Mouse (Mus musculus) R1 (cell line): ENCODE measurements around the gene Hoxd1.

Experiments used
- DNase-seq: peaks from one replicate; pipeline ENCODE4 v3.0.0-alpha.2; 2018; ENCODE audit warnings: low read depth, low spot score

Gene Hoxd1

GRCm38 (mm10) chr2:74732513-74733316, 30.1 kb upstream of the Hoxd1 start:
- DNase-seq, result no peak

- no peak for DNase-seq
Measured at GRCm38 (mm10) chr2:74733317-74733661, 29.5 kb upstream of the Hoxd1 start.

GRCm38 (mm10) chr2:74733765-74734164, 29.0 kb upstream of the Hoxd1 start:
- no peak for DNase-seq

GRCm38 (mm10) chr2:74734451-74734850, 28.3 kb upstream of the Hoxd1 start:
- DNase-seq, result no peak

GRCm38 (mm10) chr2:74734996-74735811, 27.6 kb upstream of the Hoxd1 start:
- DNase-seq, result no peak

GRCm38 (mm10) chr2:74735851-74736687, 26.7 kb upstream of the Hoxd1 start:
- no peak for DNase-seq

- no peak for DNase-seq
Measured at GRCm38 (mm10) chr2:74736688-74737577, 25.8 kb upstream of the Hoxd1 start.

GRCm38 (mm10) chr2:74737578-74738070, 25.2 kb upstream of the Hoxd1 start:
- no peak for DNase-seq

GRCm38 (mm10) chr2:74738623-74739475, 23.9 kb upstream of the Hoxd1 start:
- no peak for DNase-seq

GRCm38 (mm10) chr2:74739476-74739800, 23.3 kb upstream of the Hoxd1 start:
- no peak for DNase-seq

- no peak for DNase-seq
Measured at GRCm38 (mm10) chr2:74739869-74740268, 22.9 kb upstream of the Hoxd1 start.

GRCm38 (mm10) chr2:74740311-74741091, 22.3 kb upstream of the Hoxd1 start:
- DNase-seq, result no peak

GRCm38 (mm10) chr2:74741252-74741978, 21.4 kb upstream of the Hoxd1 start:
- no peak for DNase-seq

GRCm38 (mm10) chr2:74741979-74742277, 20.9 kb upstream of the Hoxd1 start:
- no peak for DNase-seq

GRCm38 (mm10) chr2:74745540-74746297, 17.1 kb upstream of the Hoxd1 start:
- DNase-seq, result no peak

GRCm38 (mm10) chr2:74746298-74746921, 16.4 kb upstream of the Hoxd1 start:
- no peak for DNase-seq

- DNase-seq, result no peak
Measured at GRCm38 (mm10) chr2:74747006-74747405, 15.8 kb upstream of the Hoxd1 start.
